Mouse (Mus musculus): ENCODE results near the gene Olfr313.

DNA sequence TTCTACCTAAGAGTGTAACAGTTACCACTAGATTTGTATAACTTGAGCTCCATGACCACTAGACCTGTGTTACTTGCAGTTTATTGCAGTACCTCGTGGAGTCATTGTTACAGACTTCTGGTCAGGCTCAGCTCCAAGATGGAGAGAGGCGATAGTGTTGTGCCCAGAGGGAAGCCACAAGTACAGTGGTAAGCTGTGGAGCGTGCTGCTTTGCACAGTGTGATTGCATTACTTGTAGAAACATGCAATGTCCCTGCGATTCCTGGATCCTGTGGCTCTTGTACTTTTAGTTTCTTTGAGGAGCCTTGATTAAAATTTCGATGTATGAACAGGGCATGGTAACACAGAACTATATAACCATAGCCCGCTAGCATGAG is 53.1 kb downstream of the Olfr313 start:
- TF ChIP-seq POLR2A (IDR thresholded peaks at IDR 0.05; ENCODE audit: extremely low read depth, insufficient read depth, low read length) = no peak
- no peak for TF ChIP-seq CTCF (IDR thresholded peaks at IDR 0.05; ENCODE audit: extremely low read depth, insufficient read depth, low read length)

Data from cortical plate, adult 2 months (tissue).